Mouse (Mus musculus): ENCODE data around the gene Zbtb8b. TPM values are rescaled to one million over a fixed set of nuclear protein-coding genes. Genes with fewer than 3 reads are reported as not detected.

Zbtb8b gene
- polyA plus RNA-seq, 1 experiment: not detected

DNA sequence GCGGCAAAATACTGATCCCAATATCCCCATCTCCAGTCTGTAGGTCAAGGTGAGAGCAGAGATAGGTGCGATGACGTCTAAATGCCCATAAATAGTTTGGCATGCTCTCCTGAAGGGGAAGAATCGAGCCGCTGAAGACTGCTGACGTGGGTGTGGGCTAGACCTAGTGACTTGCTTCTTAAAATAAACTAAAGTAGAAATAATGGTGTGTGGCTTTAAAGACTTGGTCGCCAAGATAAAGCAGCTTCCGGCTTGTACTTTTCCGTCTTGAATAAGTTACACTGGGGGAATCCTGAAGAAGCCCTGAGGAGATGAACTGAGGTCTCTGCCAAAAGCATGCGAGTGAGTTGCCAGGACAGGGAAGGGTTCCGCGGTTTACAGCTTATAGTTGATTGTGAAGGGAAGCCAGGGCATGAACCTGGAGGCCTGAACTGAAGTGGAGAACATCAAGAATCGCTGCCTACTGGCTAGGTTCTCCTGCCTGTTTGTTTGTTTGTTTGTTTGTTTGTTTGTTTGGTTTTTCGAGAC is 50.4 kb downstream of the Zbtb8b start:
- peaks cover 54% of the 10 kb centered on the region for H3K4me1 ChIP-seq
- no peak for TF ChIP-seq GATA1 (IDR thresholded peaks at IDR 0.05; ENCODE audit: borderline replicate concordance, low read length)
- no peak for TF ChIP-seq FLI1 (IDR thresholded peaks at IDR 0.05; ENCODE audit: low read length)
- H3K27me3 ChIP-seq (replicated peaks): peaks cover 16% of the 10 kb centered on the region
- H3K36me3 ChIP-seq (replicated peaks; ENCODE audit: low read length): no peaks in the 10 kb centered on the region
- H3K4me3 ChIP-seq (replicated peaks): no peak overlapping the region
- H3K9me3 ChIP-seq: no peaks in the 10 kb centered on the region

DNA sequence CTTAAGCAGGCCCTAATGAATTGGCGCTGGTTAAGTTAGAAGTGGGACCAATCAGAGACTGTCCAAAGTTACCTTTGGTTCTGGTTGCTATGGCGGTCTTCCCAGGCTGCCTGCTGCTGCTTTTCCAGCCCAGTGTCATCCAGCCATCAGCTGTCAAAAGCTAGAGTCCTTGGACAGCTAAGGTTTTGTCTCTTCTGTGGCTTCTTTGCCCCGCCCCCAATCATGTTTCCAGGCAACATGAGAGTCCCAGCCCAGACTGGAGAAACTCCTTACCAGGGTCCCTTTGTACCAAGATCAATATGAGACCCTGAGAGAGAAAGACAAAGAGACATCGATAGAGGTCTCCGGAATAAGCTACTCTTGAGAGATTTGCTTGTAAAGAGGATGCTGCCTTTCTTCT is 52.2 kb downstream of the Zbtb8b start:
- Histone ChIP-seq H3K27me3 (replicated peaks) (peaks cover 10% of the 10 kb centered on the region), H3K36me3 (replicated peaks; ENCODE audit: low read length) (no peaks in the 10 kb centered on the region), H3K4me1 (peaks cover 63% of the 10 kb centered on the region), H3K9me3 (no peaks in the 10 kb centered on the region), H3K4me3 (replicated peaks) (no peak overlapping the region)
- TF ChIP-seq FLI1 (IDR thresholded peaks at IDR 0.05; ENCODE audit: low read length) (no peak), GATA1 (IDR thresholded peaks at IDR 0.05; ENCODE audit: borderline replicate concordance, low read length) (no peak)

GRCm38 (mm10) chr4:129386989-129387388 is 53.7 kb downstream of the Zbtb8b start:
- H3K4me1 ChIP-seq: peaks cover 68% of the 10 kb centered on the region
- H3K27me3 ChIP-seq (replicated peaks): no peaks in the 10 kb centered on the region
- H3K4me3 ChIP-seq (replicated peaks): no peak overlapping the region
- H3K9me3 ChIP-seq: no peaks in the 10 kb centered on the region
- TF ChIP-seq GATA1 (IDR thresholded peaks at IDR 0.05; ENCODE audit: borderline replicate concordance, low read length) (no peak), FLI1 (IDR thresholded peaks at IDR 0.05; ENCODE audit: low read length) (no peak)
- no peaks in the 10 kb centered on the region for H3K36me3 ChIP-seq (replicated peaks; ENCODE audit: low read length)

DNA sequence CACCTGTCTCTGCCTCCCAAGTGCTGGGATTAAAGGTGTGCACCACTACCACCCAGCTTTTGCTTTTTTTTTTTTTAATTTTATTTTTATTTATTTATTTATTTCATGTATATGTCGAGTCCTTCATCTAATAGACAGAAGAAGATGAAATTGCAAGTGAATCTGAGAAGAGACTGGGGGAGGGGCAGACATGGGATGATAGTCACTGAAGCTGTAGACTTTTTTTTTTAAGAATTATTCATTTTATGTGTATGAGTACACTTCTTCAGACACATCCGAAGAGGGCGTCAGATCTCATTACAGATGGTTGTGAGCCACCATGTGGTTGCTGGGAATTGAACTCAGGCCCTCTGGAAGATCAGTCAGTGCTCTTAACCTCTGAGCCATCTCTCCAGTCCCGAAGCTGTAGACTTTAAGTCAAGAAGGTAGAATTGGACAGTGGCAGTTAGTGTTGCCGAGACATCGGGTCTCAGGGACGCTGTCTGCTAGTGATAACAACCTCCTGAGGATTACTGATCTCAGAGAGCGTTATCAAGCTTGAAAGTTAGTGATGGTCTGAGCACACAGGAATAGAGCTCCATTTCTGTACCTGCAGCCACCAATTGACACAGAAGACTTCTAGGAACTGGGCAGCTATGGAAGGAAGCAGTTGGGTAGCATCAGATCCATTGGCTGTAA is 54.2 kb downstream of the Zbtb8b start:
- TF ChIP-seq FLI1 (IDR thresholded peaks at IDR 0.05; ENCODE audit: low read length) (no peak), GATA1 (IDR thresholded peaks at IDR 0.05; ENCODE audit: borderline replicate concordance, low read length) (no peak)
- Histone ChIP-seq H3K4me1 (peaks cover 62% of the 10 kb centered on the region), H3K9me3 (no peaks in the 10 kb centered on the region), H3K27me3 (replicated peaks) (no peaks in the 10 kb centered on the region), H3K36me3 (replicated peaks; ENCODE audit: low read length) (no peaks in the 10 kb centered on the region), H3K4me3 (replicated peaks) (no peak overlapping the region)

- Histone ChIP-seq H3K36me3 (replicated peaks; ENCODE audit: low read length) (no peaks in the 10 kb centered on the region), H3K27me3 (replicated peaks) (no peaks in the 10 kb centered on the region), H3K4me3 (replicated peaks) (no peak overlapping the region), H3K4me1 (peaks cover 61% of the 10 kb centered on the region), H3K9me3 (no peaks in the 10 kb centered on the region)
- no peak for TF ChIP-seq GATA1 (IDR thresholded peaks at IDR 0.05; ENCODE audit: borderline replicate concordance, low read length)
- no peak for TF ChIP-seq FLI1 (IDR thresholded peaks at IDR 0.05; ENCODE audit: low read length)
Observed at GRCm38 (mm10) chr4:129385685-129386084, 55.0 kb downstream of the Zbtb8b start.

DNA sequence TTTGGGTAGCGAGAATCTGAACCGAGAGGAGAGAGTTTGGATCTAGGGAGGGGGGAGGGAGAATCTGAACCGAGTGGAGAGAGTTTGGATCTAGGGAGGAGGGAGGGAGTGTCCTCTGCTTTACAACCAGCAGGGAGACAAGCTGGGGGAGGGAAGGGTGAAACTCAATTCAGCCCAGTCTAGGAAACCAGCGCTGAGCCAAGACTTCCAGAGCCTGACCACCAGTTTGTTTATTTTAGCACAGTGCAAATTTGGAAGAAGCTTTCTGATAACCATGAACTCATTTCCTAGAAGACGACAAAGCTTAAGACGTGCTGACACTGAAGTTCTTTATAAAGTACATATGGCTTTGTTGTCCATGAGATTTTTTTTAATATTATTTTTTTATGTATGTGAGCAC is 56.2 kb downstream of the Zbtb8b start:
- Histone ChIP-seq H3K4me1 (peaks cover 66% of the 10 kb centered on the region), H3K9me3 (no peaks in the 10 kb centered on the region), H3K36me3 (replicated peaks; ENCODE audit: low read length) (no peaks in the 10 kb centered on the region), H3K27me3 (replicated peaks) (peaks cover 1% of the 10 kb centered on the region), H3K4me3 (replicated peaks) (peak overlapping the region; percentile 62)
- TF ChIP-seq FLI1 (IDR thresholded peaks at IDR 0.05; ENCODE audit: low read length) (no peak), GATA1 (IDR thresholded peaks at IDR 0.05; ENCODE audit: borderline replicate concordance, low read length) (no peak)

DNA sequence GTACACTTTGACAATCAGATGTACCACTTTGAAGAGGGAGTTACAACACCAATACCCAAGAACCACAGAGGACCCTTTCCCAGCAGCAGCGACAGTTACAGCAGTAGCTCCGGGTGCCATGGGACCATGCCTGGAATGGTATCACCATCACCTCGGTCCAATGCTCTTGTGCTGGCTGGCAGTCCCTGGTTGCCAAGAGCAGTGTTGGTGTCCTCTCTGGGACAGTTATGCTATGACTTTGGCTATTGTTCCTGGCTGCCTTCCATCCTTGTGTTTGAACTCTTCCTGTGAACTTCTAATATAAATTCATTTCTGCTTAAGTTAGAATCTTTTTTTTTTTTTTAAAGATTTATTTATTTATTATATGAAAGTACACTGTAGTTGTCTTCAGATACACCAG is 57.1 kb downstream of the Zbtb8b start:
- Histone ChIP-seq H3K9me3 (no peaks in the 10 kb centered on the region), H3K4me1 (peaks cover 71% of the 10 kb centered on the region), H3K36me3 (replicated peaks; ENCODE audit: low read length) (no peaks in the 10 kb centered on the region), H3K27me3 (replicated peaks) (peaks cover 6% of the 10 kb centered on the region), H3K4me3 (replicated peaks) (peak overlapping the region; percentile 26)
- TF ChIP-seq FLI1 (IDR thresholded peaks at IDR 0.05; ENCODE audit: low read length): no peak
- no peak for TF ChIP-seq GATA1 (IDR thresholded peaks at IDR 0.05; ENCODE audit: borderline replicate concordance, low read length)

DNA sequence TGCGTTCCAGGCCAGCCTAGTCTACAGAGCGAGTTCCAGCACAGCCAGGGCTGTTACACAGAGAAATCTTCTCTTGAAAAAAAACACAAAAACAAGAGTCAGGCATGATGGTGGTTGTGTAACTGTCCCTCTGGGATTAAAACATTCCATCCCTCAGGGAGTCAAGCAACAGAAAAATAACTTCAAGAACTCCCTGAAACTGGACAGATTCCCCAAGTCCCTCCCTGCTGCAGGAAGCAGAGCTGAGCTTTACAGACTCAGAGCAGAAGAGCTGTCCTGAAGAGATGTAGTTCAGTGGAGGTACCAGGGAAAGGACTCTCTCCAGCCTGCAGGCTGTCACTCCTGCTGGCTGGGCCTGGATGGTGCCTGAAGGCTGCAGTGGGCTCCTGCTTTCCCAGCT is 58.2 kb downstream of the Zbtb8b start:
- H3K4me1 ChIP-seq: peaks cover 73% of the 10 kb centered on the region
- no peak for TF ChIP-seq GATA1 (IDR thresholded peaks at IDR 0.05; ENCODE audit: borderline replicate concordance, low read length)
- H3K4me3 ChIP-seq (replicated peaks): no peak overlapping the region
- no peaks in the 10 kb centered on the region for H3K9me3 ChIP-seq
- peaks cover 15% of the 10 kb centered on the region for H3K27me3 ChIP-seq (replicated peaks)
- no peaks in the 10 kb centered on the region for H3K36me3 ChIP-seq (replicated peaks; ENCODE audit: low read length)

GRCm38 (mm10) chr4:129382029-129382428 is 58.6 kb downstream of the Zbtb8b start:
- no peaks in the 10 kb centered on the region for H3K36me3 ChIP-seq (replicated peaks; ENCODE audit: low read length)

GRCm38 (mm10) chr4:129381148-129381547 is 59.5 kb downstream of the Zbtb8b start:
- H3K4me3 ChIP-seq (replicated peaks): no peak overlapping the region
- no peak for TF ChIP-seq FLI1 (IDR thresholded peaks at IDR 0.05; ENCODE audit: low read length)
- no peak for TF ChIP-seq GATA1 (IDR thresholded peaks at IDR 0.05; ENCODE audit: borderline replicate concordance, low read length)

More at GRCm38 (mm10) chr4:129382029-129382428, 58.6 kb downstream of the Zbtb8b start:
- TF ChIP-seq FLI1 (IDR thresholded peaks at IDR 0.05; ENCODE audit: low read length): no peak
- TF ChIP-seq GATA1 (IDR thresholded peaks at IDR 0.05; ENCODE audit: borderline replicate concordance, low read length): no peak
- no peak overlapping the region for H3K4me3 ChIP-seq (replicated peaks)
- no peaks in the 10 kb centered on the region for H3K9me3 ChIP-seq
- peaks cover 19% of the 10 kb centered on the region for H3K27me3 ChIP-seq (replicated peaks)
- H3K4me1 ChIP-seq: peaks cover 73% of the 10 kb centered on the region

More at GRCm38 (mm10) chr4:129381148-129381547, 59.5 kb downstream of the Zbtb8b start:
- H3K4me1 ChIP-seq: peaks cover 71% of the 10 kb centered on the region
- H3K27me3 ChIP-seq (replicated peaks): peaks cover 24% of the 10 kb centered on the region
- H3K9me3 ChIP-seq: no peaks in the 10 kb centered on the region
- no peaks in the 10 kb centered on the region for H3K36me3 ChIP-seq (replicated peaks; ENCODE audit: low read length)

Data from megakaryocyte, embryonic 14.5 days (primary cell).